Comparison of ENCODE assay signal across 8 mouse cellular contexts in genomic region chr4:117912685-117913273, GRCm38 (mm10). TPM values are rescaled to one million over a fixed set of nuclear protein-coding genes. Genes with fewer than 3 reads are reported as not detected.
DNase-seq lines count a peak whose midpoint lies in the region; ATAC-seq and TF ChIP-seq lines count a peak whose summit lies in the region.

No protein-coding gene starts in this region.

- no peaks in the 10 kb centered on the region for H3K9me3 ChIP-seq in embryonic facial prominence, embryonic 12.5 days
- no peaks in the 10 kb centered on the region for H3K9me3 ChIP-seq in intestine, embryonic 15.5 days
- H3K9me3 ChIP-seq in neural tube, embryonic 15.5 days (replicated peaks) = no peaks in the 10 kb centered on the region

- no peak for ATAC-seq in embryonic facial prominence, embryonic 12.5 days (ENCODE audit: insufficient number of reproducible peaks, insufficient read depth, low FRiP score, low TSS enrichment)
- ATAC-seq in intestine, embryonic 15.5 days = no peak
- no peak for ATAC-seq in neural tube, embryonic 15.5 days (ENCODE audit: low FRiP score)

- H3K4me1 ChIP-seq in embryonic facial prominence, embryonic 12.5 days = peaks cover 28% of the 10 kb centered on the region
- peaks cover 26% of the 10 kb centered on the region for H3K4me1 ChIP-seq in intestine, embryonic 15.5 days (replicated peaks)
- peaks cover 75% of the 10 kb centered on the region for H3K4me1 ChIP-seq in neural tube, embryonic 15.5 days

- no peak for TF ChIP-seq CTCF in left cerebral cortex, adult 2 months (IDR thresholded peaks at IDR 0.05)

- intact Hi-C loops in left cerebral cortex, adult 2 months (cut with DNase I) = no loop called here

- DNase-seq in left cerebral cortex, adult 2 months (ENCODE audit: extremely low spot score in 1 of 2, low spot score in 2 of 2) = no peak
- no peak for DNase-seq in left cerebral cortex, adult 8-10 months (ENCODE audit: low spot score in 2 of 2)
- DNase-seq in spleen, postnatal 36 days (ENCODE audit: low spot score in 2 of 2) = no peak
- no peak for DNase-seq in frontal cortex, postnatal 36 days (ENCODE audit: low spot score in 2 of 2)
- no peak for DNase-seq in retina, postnatal 1 day

- no peak overlapping the region for H3K9ac ChIP-seq in embryonic facial prominence, embryonic 12.5 days
- H3K9ac ChIP-seq in intestine, embryonic 15.5 days = no peak overlapping the region
- peak overlapping the region; percentile 87; the same call in 1 of the 2 replicates for H3K9ac ChIP-seq in neural tube, embryonic 15.5 days (replicated peaks)

- peaks cover 18% of the 10 kb centered on the region for H3K36me3 ChIP-seq in embryonic facial prominence, embryonic 12.5 days
- H3K36me3 ChIP-seq in intestine, embryonic 15.5 days = peaks cover 7% of the 10 kb centered on the region; the same call in 1 of the 2 replicates
- H3K36me3 ChIP-seq in neural tube, embryonic 15.5 days = peaks cover 15% of the 10 kb centered on the region

- H3K4me3 ChIP-seq in left cerebral cortex, adult 2 months = peak overlapping the region; percentile 95
- 0 out of 2 replicates have a peak overlapping the region, but pooled peaks have one; percentile 85 for H3K4me3 ChIP-seq in embryonic facial prominence, embryonic 12.5 days
- H3K4me3 ChIP-seq in intestine, embryonic 15.5 days (replicated peaks) = 0 out of 2 replicates have a peak overlapping the region, but pooled peaks have one; percentile 72
- peak overlapping the region; percentile 88 for H3K4me3 ChIP-seq in neural tube, embryonic 15.5 days (replicated peaks)

- no peaks in the 10 kb centered on the region for H3K27me3 ChIP-seq in embryonic facial prominence, embryonic 12.5 days
- no peaks in the 10 kb centered on the region for H3K27me3 ChIP-seq in intestine, embryonic 15.5 days (replicated peaks)
- no peaks in the 10 kb centered on the region for H3K27me3 ChIP-seq in neural tube, embryonic 15.5 days (replicated peaks)

- WGBS in embryonic facial prominence, embryonic 12.5 days = 45% methylated on average over 7 of the region's 7 CpGs
- WGBS in intestine, embryonic 15.5 days = 51% methylated on average over 7 of the region's 7 CpGs
- WGBS in neural tube, embryonic 15.5 days = 57% methylated on average over 7 of the region's 7 CpGs

- H3K27ac ChIP-seq in left cerebral cortex, adult 2 months = no peak overlapping the region
- no peak overlapping the region for H3K27ac ChIP-seq in embryonic facial prominence, embryonic 12.5 days
- H3K27ac ChIP-seq in intestine, embryonic 15.5 days = no peak overlapping the region
- H3K27ac ChIP-seq in neural tube, embryonic 15.5 days (replicated peaks) = no peak overlapping the region

- H3K4me2 ChIP-seq in embryonic facial prominence, embryonic 12.5 days (replicated peaks) = peak overlapping the region; percentile 99
- peak overlapping the region; percentile 97 for H3K4me2 ChIP-seq in intestine, embryonic 15.5 days (replicated peaks)
- peak overlapping the region; percentile 99 for H3K4me2 ChIP-seq in neural tube, embryonic 15.5 days

RNA-seq across cellular contexts. Expression of gene Ipo13, which starts 2.0 kb away (rescaled TPM):
- total RNA-seq in left cerebral cortex, adult 2 months (2021) = 100 to 1,000 TPM; 115 to 123 TPM
- total RNA-seq in left cerebral cortex, adult 8-10 months (2022) = 100 to 1,000 TPM; 122 to 133 (median 124) TPM
- 50.3 and 52.6 TPM in 2 replicates for polyA plus RNA-seq in embryonic facial prominence, embryonic 12.5 days (2016; fragmentation: Nextera tagmentation; extraction: Ambion mirVana)
- 34.9 and 39.3 TPM in 2 replicates for polyA plus RNA-seq in intestine, embryonic 15.5 days (2015; fragmentation: Nextera tagmentation; extraction: Ambion mirVana)
- polyA plus RNA-seq in neural tube, embryonic 15.5 days (2015; fragmentation: Nextera tagmentation; extraction: Ambion mirVana) = 56.9 and 59.3 TPM in 2 replicates

RNA-seq across cellular contexts. Expression of gene Artn, which starts 16.8 kb away (rescaled TPM):
- total RNA-seq in left cerebral cortex, adult 2 months (2021) = 1 to 10 TPM; 3.6 to 3.9 TPM
- total RNA-seq in left cerebral cortex, adult 8-10 months (2022) = 1 to 10 TPM; 2.1 to 3.4 (median 2.4) TPM
- 2.4 and 3.4 TPM in 2 replicates for polyA plus RNA-seq in embryonic facial prominence, embryonic 12.5 days (2016; fragmentation: Nextera tagmentation; extraction: Ambion mirVana)
- polyA plus RNA-seq in intestine, embryonic 15.5 days (2015; fragmentation: Nextera tagmentation; extraction: Ambion mirVana) = 6.3 TPM in 2 replicates
- polyA plus RNA-seq in neural tube, embryonic 15.5 days (2015; fragmentation: Nextera tagmentation; extraction: Ambion mirVana) = 1.1 and 2.3 TPM in 2 replicates

RNA-seq across cellular contexts. Expression of gene Dph2, which starts 20.9 kb away (rescaled TPM):
- 10 to 100 TPM in 1 of 2 experiments, 1 to 10 TPM in 1; 9.1 to 11.4 TPM for total RNA-seq in left cerebral cortex, adult 2 months (2021)
- 10 to 100 TPM in 2 of 4 experiments, 1 to 10 TPM in 2; 9.5 to 12.0 (median 10.7) TPM for total RNA-seq in left cerebral cortex, adult 8-10 months (2022)
- 21.0 and 21.7 TPM in 2 replicates for polyA plus RNA-seq in embryonic facial prominence, embryonic 12.5 days (2016; fragmentation: Nextera tagmentation; extraction: Ambion mirVana)
- polyA plus RNA-seq in intestine, embryonic 15.5 days (2015; fragmentation: Nextera tagmentation; extraction: Ambion mirVana) = 17.1 and 18.3 TPM in 2 replicates
- polyA plus RNA-seq in neural tube, embryonic 15.5 days (2015; fragmentation: Nextera tagmentation; extraction: Ambion mirVana) = 21.3 and 21.8 TPM in 2 replicates

RNA-seq across cellular contexts. Expression of gene Atp6v0b, which starts 25.6 kb away (rescaled TPM):
- 100 to 1,000 TPM; 430 to 462 TPM for total RNA-seq in left cerebral cortex, adult 2 months (2021)
- 100 to 1,000 TPM; 386 to 441 (median 416) TPM for total RNA-seq in left cerebral cortex, adult 8-10 months (2022)
- 181 and 194 TPM in 2 replicates for polyA plus RNA-seq in embryonic facial prominence, embryonic 12.5 days (2016; fragmentation: Nextera tagmentation; extraction: Ambion mirVana)
- 239 and 288 TPM in 2 replicates for polyA plus RNA-seq in intestine, embryonic 15.5 days (2015; fragmentation: Nextera tagmentation; extraction: Ambion mirVana)
- polyA plus RNA-seq in neural tube, embryonic 15.5 days (2015; fragmentation: Nextera tagmentation; extraction: Ambion mirVana) = 544 and 626 TPM in 2 replicates

RNA-seq across cellular contexts. Expression of gene B4galt2, which starts 29.5 kb away (rescaled TPM):
- total RNA-seq in left cerebral cortex, adult 2 months (2021) = 10 to 100 TPM; 86.7 to 90.6 TPM
- 10 to 100 TPM; 73.0 to 85.0 (median 79.7) TPM for total RNA-seq in left cerebral cortex, adult 8-10 months (2022)
- 42.8 and 43.1 TPM in 2 replicates for polyA plus RNA-seq in embryonic facial prominence, embryonic 12.5 days (2016; fragmentation: Nextera tagmentation; extraction: Ambion mirVana)
- 14.0 and 15.6 TPM in 2 replicates for polyA plus RNA-seq in intestine, embryonic 15.5 days (2015; fragmentation: Nextera tagmentation; extraction: Ambion mirVana)
- 49.6 and 58.6 TPM in 2 replicates for polyA plus RNA-seq in neural tube, embryonic 15.5 days (2015; fragmentation: Nextera tagmentation; extraction: Ambion mirVana)
